Mouse (Mus musculus): ENCODE results near the gene Gpr4.

Gpr4 gene

GRCm38 (mm10) chr7:19258336-19258735 is 46.0 kb downstream of the Gpr4 start:
- DNase-seq (ENCODE audit: low read depth) = no peak

GRCm38 (mm10) chr7:19265147-19265546 is 52.8 kb downstream of the Gpr4 start:
- DNase-seq (ENCODE audit: low read depth) = no peak

GRCm38 (mm10) chr7:19265928-19266822 is 53.8 kb downstream of the Gpr4 start:
- DNase-seq (ENCODE audit: low read depth) = peak; percentile 63

- no peak for DNase-seq (ENCODE audit: low read depth)
Observed at GRCm38 (mm10) chr7:19267051-19267450, 54.7 kb downstream of the Gpr4 start.

- DNase-seq (ENCODE audit: low read depth) = peak; percentile 69
Observed at GRCm38 (mm10) chr7:19268993-19269681, 56.8 kb downstream of the Gpr4 start.

- no peak for DNase-seq (ENCODE audit: low read depth)
Observed at GRCm38 (mm10) chr7:19269721-19270441, 57.5 kb downstream of the Gpr4 start.

GRCm38 (mm10) chr7:19270509-19271237 is 58.3 kb downstream of the Gpr4 start:
- DNase-seq (ENCODE audit: low read depth) = no peak

- peak; percentile 91 for DNase-seq (ENCODE audit: low read depth)
Observed at GRCm38 (mm10) chr7:19271238-19272172, 59.2 kb downstream of the Gpr4 start, which contains the start of gene Vasp. Gene Vasp, minus strand, starts transcription at chr7:19271817.

GRCm38 (mm10) chr7:19272173-19272764 is 59.9 kb downstream of the Gpr4 start:
- DNase-seq (ENCODE audit: low read depth) = peak; percentile 95

Data from naive thymus-derived CD4-positive, alpha-beta T cell, adult 2 months (primary cell).